In genomic region chr2:130365211-130366094, GRCm38 (mm10) we compare ENCODE assay signal across 9 mouse cellular contexts. TPM values are rescaled to one million over a fixed set of nuclear protein-coding genes. Genes with fewer than 3 reads are reported as not detected.
DNase-seq lines count a peak whose midpoint lies in the region; ATAC-seq and TF ChIP-seq lines count a peak whose summit lies in the region.
"Had no signal": no experiment of that assay in that cellular context is flagged by ENCODE, and none has a peak within 500 bp of the region (broad histone marks: within the 10 kb centered on the region; RNA-seq: fewer than 3 reads in every experiment).

No protein-coding gene starts in this region.

- peaks cover 19% of the 10 kb centered on the region for H3K4me1 ChIP-seq in E14TG2a.4 (replicated peaks; ENCODE audit: low read depth, low read length)
- peaks cover 34% of the 10 kb centered on the region for H3K4me1 ChIP-seq in hindbrain, embryonic 10.5 days (replicated peaks)

- peak overlapping the region; percentile 5; the same call in 1 of the 2 replicates for H3K27ac ChIP-seq in hindbrain, embryonic 10.5 days

- DNase-seq in hindbrain, embryonic 10.5 days (ENCODE audit: low spot score) = peak; percentile 43
- DNase-seq in thymus, postnatal 14 days = peak; percentile 58
- no peak for DNase-seq in layer of hippocampus, postnatal 36 days
- no peak for DNase-seq in frontal cortex, postnatal 10 days (ENCODE audit: low spot score in 2 of 2)
- no peak for DNase-seq in spleen, adult 12 weeks (ENCODE audit: low spot score)

- 8% methylated on average over 30 of the region's 30 CpGs for WGBS in hindbrain, embryonic 10.5 days

- no peaks in the 10 kb centered on the region for H3K36me3 ChIP-seq in E14TG2a.4 (ENCODE audit: insufficient read depth, low read length)
- H3K36me3 ChIP-seq in hindbrain, embryonic 10.5 days = no peaks in the 10 kb centered on the region

- peaks cover 78% of the 10 kb centered on the region for H3K27me3 ChIP-seq in E14TG2a.4 (ENCODE audit: insufficient read depth, low read length)
- H3K27me3 ChIP-seq in hindbrain, embryonic 10.5 days (ENCODE audit: insufficient read depth, poor library complexity, severe bottlenecking) = peaks cover 71% of the 10 kb centered on the region

- H3K4me3 ChIP-seq in E14TG2a.4 (replicated peaks; ENCODE audit: low read length) = peak overlapping the region; percentile 63
- peak overlapping the region; percentile 51 for H3K4me3 ChIP-seq in hindbrain, embryonic 10.5 days

- ATAC-seq in common myeloid progenitor, adult 5-6 weeks (replicated peaks; ENCODE audit: low read depth, poor library complexity, severe bottlenecking) = peak; percentile 48
- ATAC-seq in megakaryocyte-erythroid progenitor cell, adult 5-6 weeks (replicated peaks; ENCODE audit: low FRiP score, low TSS enrichment, poor library complexity, severe bottlenecking) = 0 out of 2 replicates have a peak, but pooled peaks have one; percentile 11

- 0 out of 2 replicates have a peak, but pooled peaks cover 2% of the 10 kb centered on the region for H3K9me3 ChIP-seq in E14TG2a.4 (ENCODE audit: low read length)
- no peaks in the 10 kb centered on the region for H3K9me3 ChIP-seq in hindbrain, embryonic 10.5 days

- TF ChIP-seq CTCF in E14TG2a.4 (conservative IDR thresholded peaks at IDR 0.05; ENCODE audit: low read length) = no peak

RNA-seq across cellular contexts. Expression of gene Cpxm1, which starts 31.9 kb away (rescaled TPM):
- 0.82 and 4.8 TPM in 2 replicates for total RNA-seq in common myeloid progenitor, adult 5-6 weeks (2017)
- 49.3 and 56.7 TPM in 2 replicates for polyA plus RNA-seq in hindbrain, embryonic 10.5 days (2016; fragmentation: Nextera tagmentation; extraction: Ambion mirVana)
- 0.30 and 3.3 TPM in 2 replicates for total RNA-seq in megakaryocyte-erythroid progenitor cell, adult 5-6 weeks (2014; fragmentation: Nextera tagmentation)
- 4.0 TPM in 1 of 2 replicates, not detected in the other for total RNA-seq in megakaryocyte-erythroid progenitor cell, adult 5-6 weeks (2017)
- 1 to 10 TPM; 6.0 to 8.0 TPM for total RNA-seq in layer of hippocampus, postnatal 36 days (2021)

RNA-seq across cellular contexts. Expression of gene Gm28372, which starts 39.6 kb away (rescaled TPM):
- not detected in 2 replicates for total RNA-seq in common myeloid progenitor, adult 5-6 weeks (2017)
- not detected in 2 replicates for polyA plus RNA-seq in hindbrain, embryonic 10.5 days (2016; fragmentation: Nextera tagmentation; extraction: Ambion mirVana)
- not detected in 2 replicates for total RNA-seq in megakaryocyte-erythroid progenitor cell, adult 5-6 weeks (2014; fragmentation: Nextera tagmentation)
- total RNA-seq in megakaryocyte-erythroid progenitor cell, adult 5-6 weeks (2017) = not detected in 2 replicates
- total RNA-seq in layer of hippocampus, postnatal 36 days (2021) = not detected
- polyA plus RNA-seq: spleen, adult 2 months had no signal

RNA-seq across cellular contexts. Expression of gene 1700020A23Rik, which starts 39.6 kb away (rescaled TPM):
- total RNA-seq in common myeloid progenitor, adult 5-6 weeks (2017) = not detected in 2 replicates
- 0.25 TPM in 1 of 2 replicates, not detected in the other for polyA plus RNA-seq in hindbrain, embryonic 10.5 days (2016; fragmentation: Nextera tagmentation; extraction: Ambion mirVana)
- total RNA-seq in megakaryocyte-erythroid progenitor cell, adult 5-6 weeks (2014; fragmentation: Nextera tagmentation) = not detected in 2 replicates
- not detected in 2 replicates for total RNA-seq in megakaryocyte-erythroid progenitor cell, adult 5-6 weeks (2017)
- not detected for total RNA-seq in layer of hippocampus, postnatal 36 days (2021)
- polyA plus RNA-seq: spleen, adult 2 months had no signal

RNA-seq across cellular contexts. Expression of gene Tmem239, which starts 40.8 kb away (rescaled TPM):
- not detected in 2 replicates for total RNA-seq in common myeloid progenitor, adult 5-6 weeks (2017)
- polyA plus RNA-seq in hindbrain, embryonic 10.5 days (2016; fragmentation: Nextera tagmentation; extraction: Ambion mirVana) = not detected in 2 replicates
- total RNA-seq in megakaryocyte-erythroid progenitor cell, adult 5-6 weeks (2014; fragmentation: Nextera tagmentation) = not detected in 2 replicates
- not detected in 2 replicates for total RNA-seq in megakaryocyte-erythroid progenitor cell, adult 5-6 weeks (2017)
- total RNA-seq in layer of hippocampus, postnatal 36 days (2021) = not detected
- polyA plus RNA-seq: spleen, adult 2 months had no signal

RNA-seq across cellular contexts. Expression of gene Vps16, which starts 58.7 kb away (rescaled TPM):
- 111 and 115 TPM in 2 replicates for total RNA-seq in common myeloid progenitor, adult 5-6 weeks (2017)
- 120 TPM in 2 replicates for polyA plus RNA-seq in hindbrain, embryonic 10.5 days (2016; fragmentation: Nextera tagmentation; extraction: Ambion mirVana)
- total RNA-seq in megakaryocyte-erythroid progenitor cell, adult 5-6 weeks (2014; fragmentation: Nextera tagmentation) = 150 and 199 TPM in 2 replicates
- 123 and 151 TPM in 2 replicates for total RNA-seq in megakaryocyte-erythroid progenitor cell, adult 5-6 weeks (2017)
- total RNA-seq in layer of hippocampus, postnatal 36 days (2021) = 10 to 100 TPM; 85.2 to 98.0 TPM

Comparison
In these comparisons a context has a peak if more than half of its experiments do, and no peak if none do; other contexts are left out.
1. DNase-seq: peak in hindbrain, embryonic 10.5 days (single experiment) and thymus, postnatal 14 days (single experiment); none in layer of hippocampus, postnatal 36 days (0 of 2), frontal cortex, postnatal 10 days (0 of 2) and spleen, adult 12 weeks (single experiment).